Comparison of ENCODE assay signal across 7 mouse cellular contexts in genomic region chr11:79503845-79504244, GRCm38 (mm10). TPM values are rescaled to one million over a fixed set of nuclear protein-coding genes. Genes with fewer than 3 reads are reported as not detected.
A peak's percentile ranks its signal among the peaks of the same experiment; 100 is the strongest.
DNase-seq lines count a peak whose midpoint lies in the region; ATAC-seq and TF ChIP-seq lines count a peak whose summit lies in the region.

TSS of gene Omg (minus strand) at chr11:79504084.

- H3K4me1 ChIP-seq in forebrain, embryonic 14.5 days (ENCODE audit: control insufficient read depth, insufficient read depth, low read length) = peaks cover 8% of the 10 kb centered on the region
- H3K4me1 ChIP-seq in olfactory bulb, adult 2 months (ENCODE audit: control insufficient read depth, insufficient read depth, low read length) = peaks cover 3% of the 10 kb centered on the region; the same call in 1 of the 2 replicates

- H3K27me3 ChIP-seq in forebrain, embryonic 14.5 days (replicated peaks; ENCODE audit: control insufficient read depth, insufficient read depth, low read length) = no peaks in the 10 kb centered on the region

- H3K9ac ChIP-seq in forebrain, embryonic 14.5 days (ENCODE audit: low read length) = no peak within 1 kb of the TSS

- no peaks in the 10 kb centered on the region for H3K36me3 ChIP-seq in forebrain, embryonic 14.5 days (ENCODE audit: control insufficient read depth, insufficient read depth, low read length)

- DNase-seq in forebrain, embryonic 14.5 days (ENCODE audit: low spot score) = peak; percentile 68
- DNase-seq in frontal cortex, postnatal 14 days (ENCODE audit: low spot score in 2 of 2) = peak; percentile 42 to 56
- peak; percentile 70 to 76 for DNase-seq in left cerebral cortex, adult 18-20 months (ENCODE audit: low spot score in 2 of 2)
- no peak for DNase-seq in yolk sac, embryonic 10.5 days (ENCODE audit: low spot score)
- no peak for DNase-seq in adipocyte (ENCODE audit: low spot score)
- no peak for DNase-seq in natural killer cell, adult 2 months (ENCODE audit: low spot score in 2 of 2)

- no peak within 1 kb of the TSS; the same call in 1 of the 2 replicates for H3K4me2 ChIP-seq in forebrain, embryonic 14.5 days (ENCODE audit: low read length)

- H3K9me3 ChIP-seq in forebrain, embryonic 14.5 days (replicated peaks; ENCODE audit: control insufficient read depth, low read length) = no peaks in the 10 kb centered on the region

- H3K27ac ChIP-seq in forebrain, embryonic 14.5 days (ENCODE audit: low read depth, low read length) = 0 out of 2 replicates have a peak within 1 kb of the TSS, but pooled peaks have one; percentile 14
- H3K27ac ChIP-seq in olfactory bulb, adult 2 months (ENCODE audit: insufficient read depth, low read depth, low read length) = peak within 1 kb of the TSS; percentile 54

- ATAC-seq in forebrain, embryonic 14.5 days = peak; percentile 63; the same call in 1 of the 2 replicates

- no peak within 1 kb of the TSS for H3K4me3 ChIP-seq in forebrain, embryonic 14.5 days (ENCODE audit: low read depth, low read length)
- H3K4me3 ChIP-seq in olfactory bulb, adult 2 months (ENCODE audit: insufficient read depth, low read depth, low read length) = peak within 1 kb of the TSS; percentile 29

- peak; percentile 70 for TF ChIP-seq POLR2A in olfactory bulb, adult 2 months (IDR thresholded peaks at IDR 0.05; ENCODE audit: insufficient read depth, low read depth, low read length)

- no peak for TF ChIP-seq CTCF in olfactory bulb, adult 2 months (IDR thresholded peaks at IDR 0.05; ENCODE audit: insufficient read depth, low read depth, low read length)

- WGBS in forebrain, embryonic 14.5 days = 18% methylated on average over 8 of the region's 8 CpGs
- WGBS in olfactory bulb, adult 2 months = 11% methylated on average over 8 of the region's 8 CpGs

RNA-seq across cellular contexts. Expression of gene Omg, which starts in this region (rescaled TPM):
- 3.4 and 4.4 TPM in 2 replicates for polyA plus RNA-seq in forebrain, embryonic 14.5 days (2014; fragmentation: Nextera tagmentation; extraction: Ambion mirVana)
- total RNA-seq in left cerebral cortex, adult 18-20 months (2021) = 100 to 1,000 TPM in 1 of 2 experiments, 10 to 100 TPM in 1; 96.8 to 101 TPM
- not detected in 2 replicates for polyA plus RNA-seq in olfactory bulb, adult 2 months (2012; ENCODE audit: insufficient read depth, insufficient read length, low replicate concordance, missing spikeins)

Comparison
In these comparisons a context has a peak if more than half of its experiments do, and no peak if none do; other contexts are left out.
1. DNase-seq: peak in forebrain, embryonic 14.5 days (single experiment), frontal cortex, postnatal 14 days (2 of 2) and left cerebral cortex, adult 18-20 months (2 of 2); none in yolk sac, embryonic 10.5 days (single experiment), adipocyte (single experiment) and natural killer cell, adult 2 months (0 of 2).